Mouse (Mus musculus) lung, embryonic 14.5 days (tissue): ENCODE data around the gene Nhlh1. TPM values are rescaled to one million over a fixed set of nuclear protein-coding genes. Genes with fewer than 3 reads are reported as not detected.

Experiments
- ATAC-seq: fragments of 200-750 bp; cut with Nextera tagmentation; 2 replicates; pipeline ENCODE4 v1.8.0; 2017; ENCODE audit warnings: mild to moderate bottlenecking, moderate TSS enrichment, moderate library complexity; ENCODE audit not compliant: insufficient read depth
- DNase-seq: peaks from one replicate; pipeline ENCODE4 v3.0.0-alpha.2; 2015
- H3K27ac ChIP-seq: fragments of 300-500 bp; sonication (generic); 2 replicates; pipeline ENCODE4 v1.5.1; 2014; ENCODE audit warnings: low read depth, mild to moderate bottlenecking, moderate library complexity
- H3K27me3 ChIP-seq: fragments of 300-500 bp; sonication (generic); 2 replicates; pipeline ENCODE4 v1.6.1; 2014; ENCODE audit warnings: low read length, control low read depth; ENCODE audit not compliant: insufficient read depth
- H3K36me3 ChIP-seq: fragments of 300-500 bp; sonication (generic); 2 replicates; pipeline ENCODE4 v1.6.1; 2014; ENCODE audit warnings: control low read depth; ENCODE audit not compliant: insufficient read depth
- H3K4me1 ChIP-seq: fragments of 300-500 bp; sonication (generic); 2 replicates; pipeline ENCODE4 v1.6.1; 2014; ENCODE audit warnings: antibody characterized with exemption, control low read depth; ENCODE audit not compliant: insufficient read depth
- H3K4me2 ChIP-seq: fragments of 300-500 bp; sonication (generic); 2 replicates; pipeline ENCODE4 v1.6.1; 2014; ENCODE audit warnings: mild to moderate bottlenecking
- H3K4me3 ChIP-seq: fragments of 300-500 bp; sonication (generic); 2 replicates; pipeline ENCODE4 v1.5.1; 2014; ENCODE audit warnings: low read depth, low read length
- H3K9ac ChIP-seq: fragments of 300-500 bp; sonication (generic); 2 replicates; pipeline ENCODE4 v1.6.1; 2014
- H3K9me3 ChIP-seq: fragments of 300-500 bp; sonication (generic); 2 replicates; pipeline ENCODE4 v1.6.1; 2016; ENCODE audit warnings: low read depth, low read length, control low read depth
- CTCF ChIP-seq: IDR thresholded peaks from 2 replicates; pipeline ENCODE4 v1.5.1; 2016; ENCODE audit warnings: antibody characterized with exemption, low read depth
- WGBS: fragments of 180-500 bp; shearing (Covaris S2); extraction: QIAGEN DNeasy Blood & Tissue Kit; methylation state at CpG from one replicate; pipeline ENCODE4 v1.1.7; 2014; 5-methylcytosine and 5-hydroxymethylcytosine counted together
- polyA plus RNA-seq: library from polyadenylated mRNA; unstranded; fragments of >200 nt; fragmentation: Nextera tagmentation; extraction: Ambion mirVana; gene quantifications from 2 replicates; pipeline ENCODE4 v1.2.1, GENCODE M21; 2014

Gene Nhlh1
- polyA plus RNA-seq, 1 experiment from 2014 or later: not detected

DNA sequence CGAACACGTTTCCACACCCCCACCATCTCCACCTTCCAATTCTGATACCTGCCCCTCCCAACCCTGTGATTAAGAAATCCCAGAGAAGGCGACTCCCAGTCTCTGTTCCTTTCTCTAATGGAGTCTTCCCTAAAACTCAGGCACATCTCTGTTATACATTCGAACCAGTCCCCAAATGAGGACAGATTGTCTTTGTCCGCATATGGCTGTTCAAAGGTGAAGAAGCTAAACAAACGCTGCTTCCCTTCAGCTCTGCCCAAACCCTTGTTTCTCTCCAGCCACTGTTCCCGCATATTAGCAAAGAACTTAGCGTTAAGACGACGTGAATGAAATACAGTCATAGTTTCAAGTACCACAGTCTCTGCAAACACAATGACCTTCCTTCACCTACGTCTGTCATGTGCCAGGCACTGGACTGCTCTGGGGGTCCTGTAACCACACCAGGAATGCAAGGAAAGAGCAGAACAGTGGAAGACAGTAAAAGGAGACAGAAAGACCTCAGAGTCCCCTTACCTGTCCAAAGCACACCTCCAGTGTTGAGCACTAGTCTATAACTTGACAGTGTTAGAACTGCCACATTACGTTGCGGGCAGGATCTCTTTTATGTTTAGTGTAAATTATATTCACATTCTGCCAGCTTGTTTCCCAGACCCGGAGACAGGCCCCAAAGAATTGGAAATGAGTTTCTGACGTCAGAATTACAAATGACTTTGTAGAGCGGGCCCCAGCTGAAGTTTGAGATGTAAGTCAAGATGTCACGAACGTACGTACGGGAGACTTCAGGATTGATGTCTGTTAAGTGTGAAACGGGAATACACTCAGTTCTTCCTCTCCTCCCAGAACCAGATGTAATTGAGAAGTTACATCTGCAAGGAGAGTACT is 28.7 kb downstream of the Nhlh1 start, which contains the start of gene Vangl2:
Gene Vangl2, minus strand, starts transcription at position 51 of the 882 bp plus-strand sequence.
- H3K27ac ChIP-seq: peak within 1 kb of the TSS; percentile 91
- H3K4me1 ChIP-seq: peaks cover 12% of the 10 kb centered on the region; the same call in 1 of the 2 replicates
- peak within 1 kb of the TSS; percentile 86 for H3K4me3 ChIP-seq
- no peak for TF ChIP-seq CTCF
- no peak for ATAC-seq
- H3K9me3 ChIP-seq: no peaks in the 10 kb centered on the region
- H3K4me2 ChIP-seq: peak within 1 kb of the TSS; percentile 72
- 47% methylated on average over 21 of the region's 21 CpGs for WGBS
- no peaks in the 10 kb centered on the region for H3K27me3 ChIP-seq
- DNase-seq: no peak
- peak within 1 kb of the TSS; percentile 93 for H3K9ac ChIP-seq
- no peaks in the 10 kb centered on the region; the same call in 1 of the 2 replicates for H3K36me3 ChIP-seq

DNA sequence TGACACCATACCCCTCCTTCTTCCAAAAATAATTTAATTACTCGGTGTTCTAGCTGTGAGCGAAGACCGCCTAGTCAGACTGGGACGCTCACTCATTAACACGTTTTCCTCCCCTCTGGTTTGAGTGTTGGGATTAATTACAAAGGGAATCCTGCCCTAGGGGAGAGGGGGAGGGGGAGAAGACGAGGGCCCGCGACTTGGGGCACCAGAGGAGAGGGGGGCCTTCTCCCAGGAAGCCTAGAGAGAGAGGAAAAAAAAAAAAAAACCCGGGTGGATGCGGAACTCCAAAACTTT is 29.6 kb downstream of the Nhlh1 start:
- no peak for TF ChIP-seq CTCF
- H3K27ac ChIP-seq: peak overlapping the region; percentile 91; the same call in 1 of the 2 replicates
- peaks cover 12% of the 10 kb centered on the region; the same call in 1 of the 2 replicates for H3K4me1 ChIP-seq
- no peaks in the 10 kb centered on the region; the same call in 1 of the 2 replicates for H3K36me3 ChIP-seq
- H3K9ac ChIP-seq: peak overlapping the region; percentile 93
- no peak for DNase-seq
- 16% methylated on average over 10 of the region's 10 CpGs for WGBS
- H3K4me3 ChIP-seq: peak overlapping the region; percentile 86
- ATAC-seq: no peak
- peak overlapping the region; percentile 72 for H3K4me2 ChIP-seq
- H3K9me3 ChIP-seq: no peaks in the 10 kb centered on the region
- no peaks in the 10 kb centered on the region for H3K27me3 ChIP-seq

DNA sequence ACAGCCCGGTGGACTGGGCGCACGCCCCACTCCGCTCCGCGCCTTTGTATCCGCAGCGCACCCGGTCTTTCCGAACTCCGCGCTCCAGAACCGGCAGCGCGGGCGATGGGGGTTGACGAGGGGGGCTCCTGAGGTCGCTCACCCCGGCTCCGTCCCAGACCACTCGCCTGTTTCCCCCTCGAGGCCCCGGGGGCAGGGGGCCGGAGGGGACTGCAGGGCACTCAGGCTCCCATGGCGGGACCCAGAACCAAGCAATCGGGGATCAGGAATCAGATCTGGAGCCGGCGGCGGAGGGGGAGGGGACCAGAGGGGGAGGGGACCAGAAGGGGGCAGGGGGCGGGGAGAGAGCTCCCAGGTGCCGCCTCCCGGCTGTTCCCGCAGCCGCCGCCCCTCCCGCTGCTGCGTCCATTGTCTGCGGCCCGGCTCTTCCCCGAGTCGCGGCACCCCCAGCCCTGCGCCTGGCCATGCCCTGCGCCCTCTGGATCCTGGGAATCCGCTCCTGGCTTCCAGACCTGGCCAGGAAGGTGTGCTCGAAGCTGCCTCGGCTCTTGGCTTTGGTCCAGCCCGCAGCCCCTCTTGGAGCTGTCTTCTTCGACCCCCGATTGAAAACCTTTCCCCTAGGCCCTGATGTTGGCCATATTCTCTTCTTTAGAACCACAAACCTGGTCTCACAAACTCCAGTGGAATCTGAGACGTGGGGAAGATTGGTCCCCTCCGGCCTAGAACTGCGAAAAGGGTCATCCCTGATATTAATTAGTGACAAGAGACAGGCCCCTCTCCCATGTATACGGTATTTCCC is 30.2 kb downstream of the Nhlh1 start:
- Histone ChIP-seq H3K4me2 (peak overlapping the region; percentile 72), H3K9me3 (no peaks in the 10 kb centered on the region), H3K36me3 (no peaks in the 10 kb centered on the region; the same call in 1 of the 2 replicates), H3K4me1 (peaks cover 12% of the 10 kb centered on the region; the same call in 1 of the 2 replicates), H3K4me3 (peak overlapping the region; percentile 86), H3K9ac (peak overlapping the region; percentile 93), H3K27me3 (no peaks in the 10 kb centered on the region), H3K27ac (peak overlapping the region; percentile 91)
- ATAC-seq: peak; percentile 88
- no peak for TF ChIP-seq CTCF
- DNase-seq: peak; percentile 95
- under 1% methylated on average over 50 of the region's 54 CpGs for WGBS

- no peaks in the 10 kb centered on the region for H3K9me3 ChIP-seq
- no peaks in the 10 kb centered on the region for H3K27me3 ChIP-seq
- DNase-seq: peak; percentile 77
- H3K36me3 ChIP-seq: peaks cover 3% of the 10 kb centered on the region; the same call in 1 of the 2 replicates
- H3K4me1 ChIP-seq: peaks cover 12% of the 10 kb centered on the region; the same call in 1 of the 2 replicates
- ATAC-seq: peak; percentile 82
- peak overlapping the region; percentile 93 for H3K9ac ChIP-seq
- peak overlapping the region; percentile 72 for H3K4me2 ChIP-seq
- peak overlapping the region; percentile 91 for H3K27ac ChIP-seq
- WGBS: 2% methylated on average over 23 of the region's 23 CpGs
- peak overlapping the region; percentile 86 for H3K4me3 ChIP-seq
- TF ChIP-seq CTCF: no peak
Observed at GRCm38 (mm10) chr1:172026201-172026901, 31.0 kb downstream of the Nhlh1 start.

DNA sequence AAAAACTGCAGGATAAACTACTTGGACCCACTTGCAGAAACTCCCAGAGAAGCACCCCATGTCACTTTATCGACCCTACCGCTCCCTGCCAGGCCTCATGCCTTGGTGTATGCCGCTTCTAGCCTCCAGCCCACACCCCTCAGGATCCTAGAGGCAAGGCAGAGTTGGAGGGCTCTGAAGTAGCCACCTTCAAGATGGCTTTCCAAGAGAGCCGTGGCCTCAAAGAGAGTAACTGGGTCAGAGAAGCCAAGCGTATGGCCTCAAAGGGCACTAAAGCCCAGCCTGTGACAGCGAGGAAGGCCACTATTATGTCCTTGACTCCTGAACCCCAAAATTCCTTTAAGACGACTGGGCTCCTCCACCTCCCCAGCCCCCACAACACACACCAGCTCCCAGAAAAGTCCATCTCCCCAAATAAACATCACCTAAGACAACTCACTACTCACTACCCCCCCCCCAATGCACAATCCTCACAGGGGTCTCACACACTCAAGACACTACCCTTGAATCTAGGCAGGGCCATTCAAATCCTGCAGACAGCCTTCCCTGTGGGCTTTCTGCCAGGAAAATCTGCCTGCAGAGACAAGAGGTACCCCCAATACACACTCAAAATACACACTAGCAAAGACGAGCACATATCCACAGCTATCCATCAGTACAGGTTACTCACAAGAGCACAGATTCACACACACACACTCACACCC is 32.0 kb downstream of the Nhlh1 start:
- Histone ChIP-seq H3K4me1 (peaks cover 12% of the 10 kb centered on the region; the same call in 1 of the 2 replicates), H3K4me2 (peak overlapping the region; percentile 72), H3K36me3 (peaks cover 3% of the 10 kb centered on the region; the same call in 1 of the 2 replicates), H3K4me3 (peak overlapping the region; percentile 86), H3K9me3 (no peaks in the 10 kb centered on the region), H3K27me3 (no peaks in the 10 kb centered on the region), H3K27ac (no peak overlapping the region), H3K9ac (peak overlapping the region; percentile 93; the same call in 1 of the 2 replicates)
- WGBS: 44% methylated on average over 8 of the region's 8 CpGs
- TF ChIP-seq CTCF: no peak
- DNase-seq: no peak
- ATAC-seq: no peak
